Mouse (Mus musculus): Measurements from ENCODE around the gene Gm49366. TPM values are rescaled to one million over a fixed set of nuclear protein-coding genes. Genes with fewer than 3 reads are reported as not detected.
"Not testable (repeated sequence)": the region's sequence is repeated elsewhere in the genome, so short reads cannot be mapped to it uniquely, and the experiment has no call there.

The Gm49366 gene
- not detected for total RNA-seq (2021)
- long read RNA-seq, experiment 1 = 0 reads
- long read RNA-seq, experiment 2 = 0 reads

- not testable (repeated sequence) for DNase-seq
These were observed at the start of gene Gm49366 for GRCm38 (mm10) chr12:84038691-84039111. Gene Gm49366, plus strand, starts transcription at chr12:84038935.

DNA sequence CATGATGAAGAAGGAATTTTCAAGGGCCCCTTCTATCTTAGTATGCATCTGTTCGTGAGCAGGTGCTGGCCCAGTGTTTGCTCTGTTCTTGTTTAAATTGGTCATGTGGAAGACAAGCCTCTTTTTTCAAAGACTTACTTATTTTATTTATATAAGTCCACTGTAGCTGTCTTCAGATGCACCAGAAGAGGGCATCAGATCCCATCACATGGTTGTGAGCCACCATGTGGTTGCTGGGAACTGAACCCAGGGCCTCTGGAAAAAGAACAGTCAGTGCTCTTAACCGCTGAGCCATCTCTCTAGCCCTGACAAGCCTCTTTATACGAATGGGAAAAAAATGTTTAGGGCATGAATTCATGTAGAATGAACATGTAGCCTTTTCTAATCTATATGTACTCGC lies 49.4 kb upstream of the Gm49366 start:
- no peak for DNase-seq

GRCm38 (mm10) chr12:83997221-83997620 lies 41.5 kb upstream of the Gm49366 start:
- DNase-seq = no peak

DNA sequence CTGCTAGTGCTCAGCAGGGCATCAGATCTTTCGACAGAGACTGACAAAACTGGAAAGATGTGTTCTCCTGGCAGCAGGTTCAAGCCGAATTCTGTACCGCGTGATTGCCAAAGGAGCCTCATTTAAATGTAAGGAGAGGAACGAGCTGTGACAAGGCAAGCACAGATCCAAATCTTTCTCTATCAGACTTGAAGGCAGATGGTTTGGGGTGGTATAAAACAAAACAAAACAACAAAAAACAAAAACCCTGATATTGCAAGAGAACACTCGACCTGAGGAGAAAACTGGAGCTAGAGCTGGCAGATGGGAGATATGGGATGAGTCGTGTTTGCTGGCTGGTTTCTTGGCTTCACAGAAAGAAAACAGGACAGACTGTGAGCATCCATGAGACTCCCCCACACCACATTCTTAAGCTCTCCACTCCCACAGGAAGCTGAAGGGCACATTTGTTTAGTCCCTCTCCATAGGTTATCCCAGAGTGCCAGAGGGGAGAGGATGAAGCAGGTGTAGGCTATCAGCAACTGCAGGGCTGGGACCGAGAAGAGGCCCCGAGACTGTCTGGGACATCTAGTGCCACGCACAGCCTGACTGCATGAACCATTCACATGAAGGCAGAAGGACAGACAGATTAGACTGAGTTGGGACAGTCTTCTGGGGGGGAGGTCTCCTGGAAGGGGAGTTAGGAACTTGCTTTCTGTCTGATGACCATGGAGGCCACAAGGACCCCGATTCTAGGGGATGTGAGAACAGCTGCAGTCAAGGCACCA lies 40.2 kb upstream of the Gm49366 start:
- no peak for DNase-seq

- DNase-seq = peak; percentile 58
These were observed 39.5 kb upstream of the Gm49366 start for GRCm38 (mm10) chr12:83999237-83999636.

GRCm38 (mm10) chr12:84000418-84000817 lies 38.3 kb upstream of the Gm49366 start:
- DNase-seq = no peak

DNA sequence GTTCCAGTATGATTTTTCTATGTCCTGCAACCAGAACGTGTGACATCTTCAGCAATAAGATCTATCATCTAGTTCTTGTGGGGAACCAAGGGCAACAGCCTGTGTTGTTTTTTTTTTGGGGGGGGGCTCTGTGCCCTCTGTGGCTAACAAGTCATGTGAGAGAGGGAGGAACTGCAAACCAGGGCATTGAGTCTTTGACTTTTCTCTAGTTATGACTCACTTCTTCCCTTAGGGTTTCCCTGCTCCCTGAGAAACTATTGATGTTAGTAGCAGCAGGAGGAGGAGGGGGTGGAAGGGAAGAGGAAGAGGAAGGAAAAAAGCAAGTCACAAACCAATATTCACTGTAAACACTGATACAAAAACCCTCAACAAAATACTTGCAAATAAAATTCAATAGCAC lies 34.9 kb upstream of the Gm49366 start:
- no peak for DNase-seq

GRCm38 (mm10) chr12:84008251-84008650 lies 30.5 kb upstream of the Gm49366 start:
- no peak for DNase-seq

- DNase-seq = no peak
These were observed 30.0 kb upstream of the Gm49366 start for GRCm38 (mm10) chr12:84008729-84009128.

GRCm38 (mm10) chr12:84009171-84009965 lies 29.4 kb upstream of the Gm49366 start, which contains the start of gene Acot1:
Gene Acot1, plus strand, starts transcription at chr12:84009490.
- peak; percentile 64 for DNase-seq

DNA sequence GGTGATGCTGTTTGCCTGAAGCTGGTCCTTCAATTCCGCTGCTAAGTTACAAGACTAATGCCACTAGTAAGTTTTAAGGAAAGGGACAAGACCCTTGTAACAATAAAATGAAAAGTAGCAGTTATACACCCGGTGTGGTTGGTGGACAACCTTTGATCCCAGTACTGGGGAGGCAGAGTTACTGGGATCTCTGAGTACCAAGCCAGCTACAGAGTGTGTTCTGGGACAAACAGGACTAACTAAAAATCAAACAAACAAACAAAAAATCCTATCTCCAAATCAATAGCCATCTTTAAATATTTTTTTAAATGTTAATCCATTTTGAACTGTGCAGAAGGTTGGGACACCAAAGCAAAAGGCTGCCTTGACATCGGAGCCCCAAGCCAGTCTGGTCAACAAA lies 28.5 kb upstream of the Gm49366 start:
- DNase-seq = no peak

- peak; percentile 12 for DNase-seq
These were observed 27.3 kb upstream of the Gm49366 start for GRCm38 (mm10) chr12:84011251-84012040.

GRCm38 (mm10) chr12:84013130-84013529 lies 25.6 kb upstream of the Gm49366 start:
- DNase-seq = no peak

DNA sequence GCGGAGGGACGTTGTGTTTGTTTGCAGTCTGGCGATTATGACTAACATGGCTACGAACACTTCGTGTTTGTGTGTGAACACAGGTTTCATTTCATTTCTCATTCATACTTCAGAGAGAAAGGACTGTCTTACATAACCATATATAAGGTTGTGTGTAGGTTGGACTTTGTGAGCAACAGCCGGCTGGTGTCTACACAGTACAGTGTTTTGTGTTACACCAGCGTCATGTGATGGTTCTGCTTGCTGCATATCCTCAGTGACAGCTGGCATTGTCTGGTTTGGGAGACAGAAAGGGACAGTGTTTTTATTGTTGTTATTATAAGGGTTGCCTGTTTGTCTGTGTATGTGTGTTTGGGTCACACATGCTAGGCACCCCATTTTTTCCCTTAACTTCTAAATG lies 25.0 kb upstream of the Gm49366 start:
- no peak for DNase-seq

DNA sequence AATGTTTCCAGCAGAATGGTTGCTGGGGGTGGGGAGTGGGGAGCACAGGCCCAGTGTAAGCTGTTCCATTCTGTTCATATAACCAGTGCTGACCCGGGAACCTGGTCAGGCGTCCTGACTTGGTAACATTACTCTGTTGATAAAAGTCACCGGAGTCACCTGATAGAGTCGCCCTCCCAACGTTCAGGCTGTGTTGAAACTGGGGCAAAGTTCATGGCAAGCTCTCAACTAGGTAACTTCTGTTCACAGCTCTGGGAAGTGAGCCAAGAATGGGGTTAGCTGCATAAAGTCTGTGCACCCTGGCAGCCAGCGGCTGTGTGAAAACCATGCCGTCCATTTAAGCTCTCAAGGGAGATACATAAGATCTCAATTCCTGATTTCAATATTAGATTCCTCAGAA lies 18.2 kb upstream of the Gm49366 start:
- peak; percentile 59 for DNase-seq

GRCm38 (mm10) chr12:84022266-84022665 lies 16.5 kb upstream of the Gm49366 start:
- DNase-seq = not testable (repeated sequence)

- no peak for DNase-seq
These were observed 15.5 kb upstream of the Gm49366 start for GRCm38 (mm10) chr12:84023052-84023745.

DNA sequence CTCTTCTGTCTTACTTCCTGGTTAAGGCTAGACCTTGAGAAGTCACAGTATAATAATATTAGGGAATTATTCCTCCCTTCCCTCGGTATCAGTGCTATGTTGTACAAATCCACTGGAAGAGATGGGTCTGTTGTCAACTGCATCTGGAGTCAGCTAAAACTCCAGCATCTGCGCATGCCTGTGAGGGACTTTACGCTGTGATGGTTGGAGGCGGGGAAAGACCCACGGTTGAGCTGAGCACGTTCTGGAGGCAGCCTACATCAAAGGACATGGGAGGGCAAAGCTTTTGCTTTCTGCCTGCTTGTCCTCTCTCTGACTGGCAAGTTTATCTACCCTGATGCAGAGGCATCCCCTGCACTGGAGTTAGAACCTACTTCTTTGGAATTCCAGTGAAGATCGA lies 12.8 kb upstream of the Gm49366 start:
- no peak for DNase-seq

GRCm38 (mm10) chr12:84028328-84028727 lies 10.4 kb upstream of the Gm49366 start:
- not testable (repeated sequence) for DNase-seq

DNA sequence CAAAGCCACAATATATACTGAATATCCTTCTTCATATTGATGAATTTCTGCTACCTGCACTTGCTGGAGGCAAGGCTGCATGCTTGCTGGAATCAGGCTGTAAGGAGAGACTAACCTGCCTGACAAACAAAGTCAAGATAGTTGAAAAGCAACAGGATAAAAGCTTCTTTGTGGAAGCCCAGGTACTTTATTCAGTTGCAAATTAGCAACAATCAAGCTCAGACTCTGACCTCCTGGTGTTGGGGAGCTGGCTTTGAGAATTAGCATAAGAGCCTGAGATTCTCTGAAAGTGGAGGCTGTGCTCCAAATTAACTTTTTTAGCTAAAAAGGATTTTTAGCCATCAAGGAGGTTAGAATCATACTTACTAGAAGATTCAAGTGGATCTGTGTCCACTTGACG lies 9.7 kb upstream of the Gm49366 start:
- not testable (repeated sequence) for DNase-seq

- peak; percentile 37 for DNase-seq
These were observed 7.9 kb upstream of the Gm49366 start for GRCm38 (mm10) chr12:84030659-84031332.

All from gastrocnemius, postnatal 25 days (tissue).